Mouse (Mus musculus) testis, adult 2 months (tissue): ENCODE results near the gene Ctc1. TPM values are rescaled to one million over a fixed set of nuclear protein-coding genes. Genes with fewer than 3 reads are reported as not detected.

Source experiments
- H3K27ac ChIP-seq: fragments of 200-500 bp; 2 replicates; pipeline ENCODE4 v1.5.1; 2012; ENCODE audit warnings: low read depth, low read length; ENCODE audit not compliant: control insufficient read depth, insufficient read depth
- H3K27me3 ChIP-seq: fragments of 200-500 bp; 2 replicates; pipeline ENCODE4 v1.6.1; 2012; ENCODE audit warnings: mild to moderate bottlenecking, low read length, moderate library complexity; ENCODE audit not compliant: control insufficient read depth, insufficient read depth
- H3K36me3 ChIP-seq: fragments of 200-500 bp; 2 replicates; pipeline ENCODE4 v1.6.1; 2012; ENCODE audit warnings: mild to moderate bottlenecking, low read length; ENCODE audit not compliant: control insufficient read depth, insufficient read depth
- H3K4me1 ChIP-seq: fragments of 200-500 bp; 2 replicates; pipeline ENCODE4 v1.6.1; 2012; ENCODE audit warnings: low read length; ENCODE audit not compliant: control insufficient read depth, insufficient read depth
- H3K4me3 ChIP-seq: fragments of 200-500 bp; 2 replicates; pipeline ENCODE4 v1.5.1; 2012; ENCODE audit warnings: low read depth, mild to moderate bottlenecking, low read length, moderate library complexity, mixed read lengths; ENCODE audit not compliant: control insufficient read depth
- CTCF ChIP-seq: fragments of 200-500 bp; IDR thresholded peaks from 2 replicates; pipeline ENCODE4 v1.5.1; 2012; ENCODE audit warnings: low read depth, mild to moderate bottlenecking, inconsistent platforms, low read length, moderate library complexity; ENCODE audit not compliant: control insufficient read depth, insufficient read depth, insufficient replicate concordance
- POLR2A ChIP-seq: fragments of 200-500 bp; IDR thresholded peaks from 2 replicates; pipeline ENCODE4 v1.6.1; 2012; ENCODE audit warnings: low read depth, mild to moderate bottlenecking, inconsistent platforms, low read length, moderate library complexity; ENCODE audit not compliant: control insufficient read depth
- polyA plus RNA-seq: library from polyadenylated mRNA; depleted of rRNA; stranded (reverse); fragments of >200 nt; gene quantifications from 2 replicates; pipeline ENCODE4 v1.2.3, GENCODE M21; 2012

Ctc1 gene
- polyA plus RNA-seq, 1 experiment = 44.5 TPM

- H3K27me3 ChIP-seq = no peaks in the 10 kb centered on the region
- peak overlapping the region; percentile 64; the same call in 1 of the 2 replicates for H3K27ac ChIP-seq
- peak overlapping the region; percentile 90 for H3K4me3 ChIP-seq
- peaks cover 6% of the 10 kb centered on the region for H3K4me1 ChIP-seq
- H3K36me3 ChIP-seq = peaks cover 3% of the 10 kb centered on the region
- no peak for TF ChIP-seq POLR2A
- no peak for TF ChIP-seq CTCF
Measured at GRCm38 (mm10) chr11:69037231-69038061, 21.7 kb downstream of the Ctc1 start.

GRCm38 (mm10) chr11:69038173-69038572 lies 22.5 kb downstream of the Ctc1 start:
- H3K4me1 ChIP-seq = peaks cover 6% of the 10 kb centered on the region
- H3K4me3 ChIP-seq = no peak overlapping the region
- no peaks in the 10 kb centered on the region for H3K27me3 ChIP-seq
- peaks cover 3% of the 10 kb centered on the region for H3K36me3 ChIP-seq
- no peak for TF ChIP-seq POLR2A
- TF ChIP-seq CTCF = no peak
- H3K27ac ChIP-seq = no peak overlapping the region

- no peaks in the 10 kb centered on the region for H3K27me3 ChIP-seq
- peak within 1 kb of the TSS; percentile 19 for H3K27ac ChIP-seq
- no peaks in the 10 kb centered on the region; the same call in none of the 2 replicates for H3K36me3 ChIP-seq
- peak within 1 kb of the TSS; percentile 83 for H3K4me3 ChIP-seq
- TF ChIP-seq CTCF (peak; percentile 7; the same call in 1 of the 2 replicates), POLR2A (peak; percentile 18; the same call in 1 of the 2 replicates)
- peaks cover 11% of the 10 kb centered on the region for H3K4me1 ChIP-seq
Measured at GRCm38 (mm10) chr11:69045531-69046394, 30.1 kb downstream of the Ctc1 start, which contains the start of gene Aurkb. Gene Aurkb (plus strand): TSS chr11:69045647.

GRCm38 (mm10) chr11:69046395-69046774 lies 30.7 kb downstream of the Ctc1 start:
- TF ChIP-seq POLR2A (no peak; the same call in 1 of the 2 replicates), CTCF (no peak)
- Histone ChIP-seq H3K27ac (no peak overlapping the region), H3K36me3 (no peaks in the 10 kb centered on the region; the same call in none of the 2 replicates), H3K27me3 (no peaks in the 10 kb centered on the region), H3K4me3 (peak overlapping the region; percentile 83), H3K4me1 (peaks cover 9% of the 10 kb centered on the region)

GRCm38 (mm10) chr11:69047592-69047991 lies 31.9 kb downstream of the Ctc1 start:
- H3K27me3 ChIP-seq = no peaks in the 10 kb centered on the region
- H3K4me3 ChIP-seq = no peak overlapping the region
- no peak for TF ChIP-seq POLR2A
- no peak for TF ChIP-seq CTCF
- H3K27ac ChIP-seq = no peak overlapping the region
- H3K4me1 ChIP-seq = peaks cover 9% of the 10 kb centered on the region
- no peaks in the 10 kb centered on the region; the same call in none of the 2 replicates for H3K36me3 ChIP-seq

- H3K36me3 ChIP-seq = no peaks in the 10 kb centered on the region; the same call in none of the 2 replicates
- no peak overlapping the region for H3K27ac ChIP-seq
- H3K4me1 ChIP-seq = peaks cover 9% of the 10 kb centered on the region
- no peak overlapping the region for H3K4me3 ChIP-seq
- TF ChIP-seq POLR2A (no peak), CTCF (no peak)
- no peaks in the 10 kb centered on the region for H3K27me3 ChIP-seq
Measured at GRCm38 (mm10) chr11:69048151-69048550, 32.4 kb downstream of the Ctc1 start.

- TF ChIP-seq POLR2A (no peak), CTCF (no peak)
- H3K36me3 ChIP-seq = no peaks in the 10 kb centered on the region; the same call in none of the 2 replicates
Measured at GRCm38 (mm10) chr11:69050748-69051147, 35.0 kb downstream of the Ctc1 start.

More at GRCm38 (mm10) chr11:69050748-69051147, 35.0 kb downstream of the Ctc1 start:
- H3K4me1 ChIP-seq = peaks cover 7% of the 10 kb centered on the region
- no peaks in the 10 kb centered on the region for H3K27me3 ChIP-seq
- H3K27ac ChIP-seq = no peak overlapping the region
- no peak overlapping the region for H3K4me3 ChIP-seq
